ENCODE assay signal across 22 mouse cellular contexts in genomic region chr6:135177271-135177670, GRCm38 (mm10). TPM values are rescaled to one million over a fixed set of nuclear protein-coding genes. Genes with fewer than 3 reads are reported as not detected.
"Had no signal": no experiment of that assay in that cellular context is flagged by ENCODE, and none has a peak within 500 bp of the region (broad histone marks: within the 10 kb centered on the region; RNA-seq: fewer than 3 reads in every experiment).

No protein-coding gene starts in this region.

- H3K4me2 ChIP-seq: liver, embryonic 13.5 days; lung, embryonic 14.5 days; neural tube, embryonic 12.5 days; stomach, embryonic 15.5 days had no signal

- H3K27ac ChIP-seq: liver, embryonic 13.5 days; macrophage; midbrain, embryonic 10.5 days; neural tube, embryonic 12.5 days; stomach, embryonic 15.5 days; stomach, postnatal 0 days had no signal

- H3K4me3 ChIP-seq: liver, embryonic 13.5 days; megakaryocyte, embryonic 14.5 days; midbrain, embryonic 10.5 days; myocyte; neural tube, embryonic 12.5 days; stomach, embryonic 15.5 days had no signal

- H3K9ac ChIP-seq: liver, embryonic 13.5 days; lung, embryonic 14.5 days; neural tube, embryonic 12.5 days; stomach, embryonic 15.5 days had no signal

- H3K4me1 ChIP-seq: neural tube, embryonic 12.5 days; stomach, embryonic 15.5 days had no signal

- DNase-seq: liver, embryonic 13.5 days; lung, adult 18-20 months; lung, embryonic 14.5 days; lung, postnatal 10 days; lung, postnatal 36 days; midbrain, embryonic 14.5 days; right cerebral cortex, postnatal 14 days; thymus, adult 18-20 months; thymus, postnatal 14 days; thymus, postnatal 36 days had no signal

- H3K9me3 ChIP-seq: liver, embryonic 13.5 days; midbrain, embryonic 10.5 days; neural tube, embryonic 12.5 days; stomach, embryonic 15.5 days had no signal

- ATAC-seq: midbrain, embryonic 16.5 days had no signal

- H3K36me3 ChIP-seq: liver, embryonic 13.5 days; midbrain, embryonic 10.5 days; neural tube, embryonic 12.5 days; stomach, embryonic 15.5 days had no signal

- H3K27me3 ChIP-seq: neural tube, embryonic 12.5 days; stomach, embryonic 15.5 days had no signal

RNA-seq across cellular contexts. Expression of gene Gprc5d, which starts 59.2 kb away (rescaled TPM):
- total RNA-seq: megakaryocyte progenitor cell, adult 5-6 weeks; neutrophil, adult 5-6 weeks had no signal
- polyA plus RNA-seq: lung, embryonic 14.5 days; lung, embryonic 16.5 days; macrophage; midbrain, embryonic 10.5 days; midbrain, embryonic 14.5 days; midbrain, embryonic 16.5 days; neural tube, embryonic 12.5 days; neural tube, embryonic 14.5 days; stomach, embryonic 15.5 days had no signal
